Mouse (Mus musculus) midbrain, embryonic 16.5 days (tissue): ENCODE data around the gene Card19. TPM values are rescaled to one million over a fixed set of nuclear protein-coding genes. Genes with fewer than 3 reads are reported as not detected.

ENCODE experiments used
- ATAC-seq: fragments of 200-750 bp; cut with Nextera tagmentation; 2 replicates; pipeline ENCODE4 v1.8.0; 2017; ENCODE audit warnings: moderate TSS enrichment
- H3K27ac ChIP-seq: fragments of 300-500 bp; sonication (generic); 2 replicates; pipeline ENCODE4 v1.5.1; 2014; ENCODE audit warnings: mild to moderate bottlenecking, low read length, mixed read lengths
- H3K27me3 ChIP-seq: fragments of 300-500 bp; sonication (generic); 2 replicates; pipeline ENCODE4 v1.6.1; 2014; ENCODE audit warnings: low read depth, low read length, mixed read lengths; ENCODE audit not compliant: control insufficient read depth, insufficient read depth
- H3K36me3 ChIP-seq: fragments of 300-500 bp; sonication (generic); 2 replicates; pipeline ENCODE4 v1.6.1; 2014; ENCODE audit warnings: mild to moderate bottlenecking, low read length, moderate library complexity, mixed read lengths; ENCODE audit not compliant: control insufficient read depth, insufficient read depth
- H3K4me1 ChIP-seq: fragments of 300-500 bp; sonication (generic); 2 replicates; pipeline ENCODE4 v1.6.1; 2014; ENCODE audit warnings: mild to moderate bottlenecking, low read length, mixed read lengths; ENCODE audit not compliant: control insufficient read depth, insufficient read depth
- H3K4me2 ChIP-seq: fragments of 300-500 bp; sonication (generic); 2 replicates; pipeline ENCODE4 v1.6.1; 2014; ENCODE audit warnings: mild to moderate bottlenecking, low read length, mixed read lengths
- H3K4me3 ChIP-seq: fragments of 300-500 bp; sonication (generic); 2 replicates; pipeline ENCODE4 v1.5.1; 2014; ENCODE audit warnings: low read depth, mild to moderate bottlenecking, low read length, moderate library complexity, mixed read lengths
- H3K9ac ChIP-seq: fragments of 300-500 bp; sonication (generic); 2 replicates; pipeline ENCODE4 v1.6.1; 2014; ENCODE audit warnings: low read depth, low read length, mixed read lengths
- H3K9me3 ChIP-seq: fragments of 300-500 bp; sonication (generic); replicated peaks from 2 replicates; pipeline ENCODE4 v1.6.1; 2014; ENCODE audit warnings: mild to moderate bottlenecking, low read length, mixed read lengths; ENCODE audit not compliant: control insufficient read depth, poor library complexity, severe bottlenecking
- WGBS: fragments of 180-500 bp; shearing (Covaris S2); extraction: QIAGEN DNeasy Blood & Tissue Kit; methylation state at CpG from one replicate; pipeline ENCODE4 v1.1.7; 2014; 5-methylcytosine and 5-hydroxymethylcytosine counted together
- polyA plus RNA-seq: library from polyadenylated mRNA; unstranded; fragments of >200 nt; fragmentation: Nextera tagmentation; extraction: Ambion mirVana; gene quantifications from 2 replicates; pipeline ENCODE4 v1.2.1, GENCODE M21; 2015

The Card19 gene
- polyA plus RNA-seq, 1 experiment from 2014 or later: 27.6 TPM

DNA sequence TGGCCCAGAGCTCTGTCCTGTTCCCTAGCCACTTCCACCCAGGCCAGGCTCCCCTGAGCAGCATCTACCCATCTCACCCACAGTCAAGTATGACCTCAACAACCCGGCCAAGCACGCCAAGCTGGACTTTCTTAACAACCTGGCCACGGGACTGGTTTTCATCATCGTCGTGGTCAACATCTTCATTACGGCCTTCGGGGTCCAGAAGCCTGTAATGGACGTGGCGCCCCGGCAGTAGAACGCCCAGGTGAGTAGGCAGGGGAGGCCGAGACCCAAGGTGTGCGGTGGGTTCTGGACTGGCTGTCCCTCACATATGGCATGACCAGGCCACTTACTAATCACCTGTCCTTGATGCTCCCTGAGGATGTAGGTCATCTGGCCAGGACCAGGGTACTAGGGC, 21.0 kb downstream of the Card19 start:
- H3K9me3 ChIP-seq: no peaks in the 10 kb centered on the region
- H3K9ac ChIP-seq: no peak overlapping the region
- H3K27me3 ChIP-seq: no peaks in the 10 kb centered on the region
- H3K27ac ChIP-seq: no peak overlapping the region
- no peak for ATAC-seq
- H3K4me1 ChIP-seq: no peaks in the 10 kb centered on the region; the same call in 1 of the 2 replicates
- no peaks in the 10 kb centered on the region for H3K36me3 ChIP-seq
- H3K4me2 ChIP-seq: no peak overlapping the region
- WGBS: 96% methylated on average over 13 of the region's 13 CpGs
- no peak overlapping the region for H3K4me3 ChIP-seq

- no peaks in the 10 kb centered on the region for H3K27me3 ChIP-seq
- no peaks in the 10 kb centered on the region for H3K36me3 ChIP-seq
- no peak for ATAC-seq
- H3K4me3 ChIP-seq: no peak overlapping the region
- H3K27ac ChIP-seq: no peak overlapping the region
- no peaks in the 10 kb centered on the region; the same call in 1 of the 2 replicates for H3K4me1 ChIP-seq
- no peak overlapping the region for H3K4me2 ChIP-seq
- no peak overlapping the region for H3K9ac ChIP-seq
- no peaks in the 10 kb centered on the region for H3K9me3 ChIP-seq
- 97% methylated on average over 17 of the region's 17 CpGs for WGBS
Observed at GRCm38 (mm10) chr13:49193650-49194049, 22.2 kb downstream of the Card19 start.

DNA sequence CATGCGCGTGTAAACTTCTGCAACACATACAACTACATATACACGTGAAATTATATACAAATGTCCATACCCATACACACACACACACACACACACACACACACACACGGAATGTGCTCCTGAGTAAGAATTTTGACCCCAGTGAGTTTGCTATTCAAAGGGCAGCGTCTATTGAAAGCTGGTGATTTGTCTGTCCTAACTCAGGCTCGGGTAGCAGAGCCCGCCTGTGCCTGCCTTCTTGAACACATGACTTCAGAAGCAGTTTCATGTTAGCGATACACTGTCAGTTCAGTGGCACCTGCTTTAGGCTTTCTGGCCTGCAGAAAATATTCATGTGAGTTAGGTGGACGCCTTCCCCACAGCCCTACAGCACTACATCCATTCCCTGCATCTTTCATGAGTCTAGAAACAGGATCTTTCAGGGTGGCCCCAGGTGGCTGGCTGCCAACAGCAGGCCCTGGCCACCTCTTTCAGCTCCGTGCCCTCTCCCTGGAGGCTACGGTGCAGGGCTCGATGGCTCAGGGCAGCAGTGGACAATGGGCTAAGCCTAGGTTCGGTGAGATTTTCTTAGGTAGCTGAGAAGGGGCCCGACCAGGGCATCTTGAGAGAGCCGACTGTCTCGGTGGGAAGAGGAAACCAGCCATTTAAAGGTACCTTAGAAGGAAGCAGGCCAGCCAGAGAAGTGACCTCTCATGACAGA, 23.5 kb downstream of the Card19 start:
- ATAC-seq: no peak
- whole genome bisulfite sequencing: 64% methylated on average over 16 of the region's 16 CpGs
- no peak overlapping the region for H3K4me2 ChIP-seq
- H3K4me3 ChIP-seq: no peak overlapping the region
- H3K9me3 ChIP-seq: no peaks in the 10 kb centered on the region
- H3K27ac ChIP-seq: no peak overlapping the region
- peaks cover 3% of the 10 kb centered on the region; the same call in 1 of the 2 replicates for H3K4me1 ChIP-seq
- H3K9ac ChIP-seq: no peak overlapping the region
- no peaks in the 10 kb centered on the region for H3K27me3 ChIP-seq
- no peaks in the 10 kb centered on the region for H3K36me3 ChIP-seq

DNA sequence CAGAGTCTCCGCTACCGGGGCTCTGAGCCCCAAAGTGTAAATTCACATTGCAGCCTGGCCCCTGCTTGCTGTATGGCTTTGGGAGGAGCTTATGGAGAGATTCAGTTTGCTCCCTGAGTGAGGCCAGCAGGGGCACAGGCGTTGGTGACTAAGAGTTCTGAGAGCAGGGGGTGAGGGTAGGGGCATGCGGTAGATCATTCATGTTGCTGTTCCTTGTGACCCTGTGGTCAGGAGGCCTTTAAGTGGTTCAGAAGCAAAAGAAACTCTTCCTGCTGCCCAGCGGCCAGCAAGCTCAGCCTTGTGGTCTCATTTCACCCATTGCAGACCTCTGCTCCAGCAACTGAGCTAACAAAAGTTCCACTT, 24.2 kb downstream of the Card19 start:
- no peak overlapping the region for H3K9ac ChIP-seq
- no peak overlapping the region for H3K4me3 ChIP-seq
- no peaks in the 10 kb centered on the region for H3K9me3 ChIP-seq
- H3K4me2 ChIP-seq: no peak overlapping the region
- peaks cover 5% of the 10 kb centered on the region; the same call in 1 of the 2 replicates for H3K4me1 ChIP-seq
- H3K27ac ChIP-seq: no peak overlapping the region
- H3K27me3 ChIP-seq: no peaks in the 10 kb centered on the region
- no peaks in the 10 kb centered on the region for H3K36me3 ChIP-seq
- 60% methylated on average over 5 of the region's 5 CpGs for WGBS
- ATAC-seq: no peak

DNA sequence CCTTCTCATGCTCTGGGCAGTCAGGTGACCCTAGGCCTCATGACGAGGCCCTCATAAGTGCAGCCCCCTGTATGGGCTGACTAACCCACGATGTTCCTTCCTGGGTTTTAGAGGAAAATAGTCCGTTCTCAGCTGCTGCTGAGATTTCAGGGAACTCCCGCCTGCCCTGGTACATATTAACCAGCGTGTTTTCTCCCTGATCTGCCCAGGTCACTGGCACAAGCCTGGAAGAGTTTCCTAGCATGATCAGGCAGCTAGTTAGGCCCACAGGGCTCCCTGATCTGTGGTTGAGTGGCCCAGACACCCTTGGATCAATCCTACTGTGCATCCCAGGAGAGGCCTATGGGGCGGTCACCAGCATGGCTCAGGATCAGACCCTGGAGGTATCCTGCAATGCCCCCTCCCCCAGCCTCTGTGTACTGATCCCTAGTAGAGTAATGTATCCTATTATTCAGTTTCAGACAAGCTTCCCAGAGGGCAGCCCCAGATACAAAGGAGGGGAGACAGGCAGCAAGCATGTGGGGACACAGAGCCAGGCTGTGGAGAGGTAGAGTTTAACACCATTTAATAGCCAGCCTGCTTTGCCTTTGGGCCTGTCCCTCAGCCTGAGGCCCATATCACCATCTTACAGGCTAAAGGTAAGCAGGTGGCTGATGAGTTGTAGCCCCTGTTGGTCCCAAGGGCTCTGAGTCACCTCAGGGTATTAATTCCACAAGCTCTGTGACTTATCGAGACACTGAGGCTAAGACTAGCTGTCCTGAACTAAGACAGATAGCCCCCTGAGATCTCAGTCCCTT, 24.8 kb downstream of the Card19 start:
- no peak for ATAC-seq
- Histone ChIP-seq H3K4me1 (peaks cover 5% of the 10 kb centered on the region; the same call in 1 of the 2 replicates), H3K4me2 (no peak overlapping the region), H3K27ac (no peak overlapping the region), H3K9ac (no peak overlapping the region), H3K27me3 (no peaks in the 10 kb centered on the region), H3K4me3 (no peak overlapping the region), H3K9me3 (no peaks in the 10 kb centered on the region), H3K36me3 (no peaks in the 10 kb centered on the region)
- WGBS: 75% methylated on average over 7 of the region's 7 CpGs

GRCm38 (mm10) chr13:49189970-49190870, 25.6 kb downstream of the Card19 start:
- no peak overlapping the region for H3K4me2 ChIP-seq
- H3K4me1 ChIP-seq: peaks cover 5% of the 10 kb centered on the region; the same call in 1 of the 2 replicates
- H3K27me3 ChIP-seq: no peaks in the 10 kb centered on the region
- 78% methylated on average over 12 of the region's 12 CpGs for WGBS
- no peak for ATAC-seq
- H3K4me3 ChIP-seq: no peak overlapping the region
- H3K9ac ChIP-seq: no peak overlapping the region
- H3K9me3 ChIP-seq: no peaks in the 10 kb centered on the region
- no peak overlapping the region for H3K27ac ChIP-seq
- H3K36me3 ChIP-seq: no peaks in the 10 kb centered on the region

DNA sequence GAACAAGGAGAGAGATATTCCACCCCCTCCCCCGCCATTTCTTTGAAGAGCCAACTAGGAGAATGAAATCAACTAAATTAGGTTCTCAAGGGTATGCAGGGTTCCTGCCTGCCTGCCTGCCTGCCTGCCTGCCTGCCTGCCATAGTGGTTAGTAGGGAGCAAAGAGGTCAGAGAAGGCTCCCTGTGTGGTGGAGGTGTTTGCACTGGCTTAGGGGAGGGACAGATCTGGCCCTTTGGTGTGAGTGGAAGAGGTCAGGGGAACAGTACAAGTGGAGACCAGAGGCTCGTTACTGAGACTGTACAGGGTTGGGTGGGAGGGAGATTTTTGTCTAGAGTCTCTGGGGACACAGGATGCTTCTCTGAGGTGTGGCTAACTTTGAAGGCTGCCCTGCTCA, 26.9 kb downstream of the Card19 start:
- Histone ChIP-seq H3K27ac (no peak overlapping the region), H3K4me1 (peaks cover 5% of the 10 kb centered on the region; the same call in 1 of the 2 replicates), H3K27me3 (no peaks in the 10 kb centered on the region), H3K4me3 (no peak overlapping the region), H3K4me2 (no peak overlapping the region), H3K36me3 (no peaks in the 10 kb centered on the region), H3K9me3 (no peaks in the 10 kb centered on the region), H3K9ac (no peak overlapping the region)
- ATAC-seq: no peak
- 53% methylated on average over 2 of the region's 2 CpGs for WGBS

DNA sequence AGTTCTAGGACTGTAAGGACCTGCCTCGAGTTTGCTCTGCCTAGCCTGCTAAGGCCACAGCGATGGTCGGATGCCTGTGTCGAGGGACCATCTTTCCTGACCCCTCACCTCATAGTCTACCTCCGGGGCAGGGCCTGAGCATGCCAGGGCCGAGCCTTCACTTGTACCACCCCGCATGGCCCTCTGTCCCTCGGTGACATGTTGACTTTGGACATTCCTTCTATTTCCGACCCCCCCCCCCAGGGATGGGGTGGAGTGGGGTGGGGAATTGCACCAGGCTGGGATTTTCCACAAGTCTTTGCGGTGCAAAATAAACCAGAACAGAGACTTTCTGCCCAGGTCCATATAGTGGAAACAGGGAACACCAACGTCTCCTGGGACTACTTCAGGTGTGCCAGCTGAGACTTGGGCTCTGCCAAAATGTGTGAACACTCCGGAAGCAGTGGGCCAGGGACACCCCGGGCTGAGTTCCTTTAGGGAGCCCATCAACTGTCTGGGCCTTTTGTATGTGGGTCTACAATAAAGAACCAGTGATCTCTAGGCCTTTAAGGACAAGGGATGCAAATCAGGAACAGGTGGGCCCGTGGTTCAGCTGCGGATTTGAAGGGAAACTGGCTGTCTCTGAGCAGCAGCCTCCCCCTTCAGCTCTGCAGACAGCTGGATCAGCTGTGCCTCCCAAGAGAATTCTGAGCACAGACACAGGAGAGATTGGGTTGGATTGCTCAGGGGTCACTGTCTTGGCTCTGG, 27.4 kb downstream of the Card19 start:
- H3K27me3 ChIP-seq: no peaks in the 10 kb centered on the region
- H3K4me3 ChIP-seq: peak overlapping the region; percentile 70
- no peaks in the 10 kb centered on the region for H3K9me3 ChIP-seq
- H3K4me2 ChIP-seq: peak overlapping the region; percentile 92
- H3K9ac ChIP-seq: peak overlapping the region; percentile 72
- ATAC-seq: peak; percentile 0; the same call in 1 of the 2 replicates
- peaks cover 5% of the 10 kb centered on the region; the same call in 1 of the 2 replicates for H3K4me1 ChIP-seq
- 0 out of 2 replicates have a peak overlapping the region, but pooled peaks have one; percentile 15 for H3K27ac ChIP-seq
- no peaks in the 10 kb centered on the region for H3K36me3 ChIP-seq
- WGBS: 28% methylated on average over 15 of the region's 15 CpGs
